Mouse (Mus musculus) C2C12 (cell line): ENCODE results near the gene Larp7. TPM values are rescaled to one million over a fixed set of nuclear protein-coding genes. Genes with fewer than 3 reads are reported as not detected.

ENCODE experiments used
- H3K27me3 ChIP-seq: one replicate; pipeline ENCODE4 v1.6.1; 2011; ENCODE audit not compliant: control insufficient read depth, insufficient read depth, insufficient read length
- H3K36me3 ChIP-seq: one replicate; pipeline ENCODE4 v1.6.1; 2011; ENCODE audit not compliant: control insufficient read depth, insufficient read depth
- H3K4me3 ChIP-seq: one replicate; pipeline ENCODE4 v1.5.1; 2011; ENCODE audit warnings: mild to moderate bottlenecking, control low read depth; ENCODE audit not compliant: poor library complexity, insufficient read depth, severe bottlenecking
- H3K79me2 ChIP-seq: one replicate; pipeline ENCODE4 v1.6.1; 2011; ENCODE audit not compliant: control insufficient read depth, insufficient read depth
- H3K79me3 ChIP-seq: one replicate; pipeline ENCODE4 v1.6.1; 2011; ENCODE audit warnings: low read depth, control low read depth
- H3ac ChIP-seq: one replicate; pipeline ENCODE3; 2011; ENCODE audit warnings: low read depth; ENCODE audit not compliant: control insufficient read depth, insufficient read length
- CEBPB ChIP-seq: IDR thresholded peaks from one replicate; pipeline ENCODE4 v1.6.1; 2011; ENCODE audit warnings: low read depth, mild to moderate bottlenecking, control low read depth, moderate library complexity
- CTCF ChIP-seq: IDR thresholded peaks from one replicate; pipeline ENCODE4 v1.5.1; 2011; ENCODE audit not compliant: control insufficient read depth, insufficient read depth, insufficient read length
- FOSL1 ChIP-seq: IDR thresholded peaks from one replicate; pipeline ENCODE4 v1.8.0; 2011; ENCODE audit warnings: mild to moderate bottlenecking, low read length; ENCODE audit not compliant: poor library complexity, insufficient read depth, severe bottlenecking
- MAX ChIP-seq: IDR thresholded peaks from one replicate; pipeline ENCODE4 v1.6.1; 2011; ENCODE audit warnings: mild to moderate bottlenecking, control low read depth
- MYOD1 ChIP-seq: IDR thresholded peaks from one replicate; pipeline ENCODE4 v1.6.1; 2011; ENCODE audit warnings: low read depth; ENCODE audit not compliant: control insufficient read depth, insufficient read length
- MYOG ChIP-seq: IDR thresholded peaks from one replicate; pipeline ENCODE4 v1.6.1; 2011; ENCODE audit not compliant: control insufficient read depth, insufficient read length; ENCODE audit errors: extremely low read depth
- USF1 ChIP-seq: IDR thresholded peaks from one replicate; pipeline ENCODE4 v1.6.1; 2011; ENCODE audit warnings: low read depth, mild to moderate bottlenecking, control low read depth, moderate library complexity
- polyA plus RNA-seq: library from polyadenylated mRNA; unstranded; fragments of >200 nt; fragmentation: generic; extraction: Trizol; gene quantifications from one replicate; pipeline ENCODE4 v1.2.1, GENCODE M21; 2012; ENCODE audit warnings: missing spikeins

Gene Larp7
- polyA plus RNA-seq, 1 experiment = 17.4 TPM

- Histone ChIP-seq H3K79me3 (no peaks in the 10 kb centered on the region), H3K27me3 (no peaks in the 10 kb centered on the region), H3K36me3 (peaks cover 25% of the 10 kb centered on the region), H3K4me3 (no peak overlapping the region), H3K79me2 (no peaks in the 10 kb centered on the region), H3ac (no peak overlapping the region)
- no peak for TF ChIP-seq MAX
- no peak for TF ChIP-seq USF1
These were observed 14.0 kb downstream of the Larp7 start for GRCm38 (mm10) chr3:127539193-127539592.

GRCm38 (mm10) chr3:127530293-127530692 is 22.9 kb downstream of the Larp7 start:
- no peaks in the 10 kb centered on the region for H3K27me3 ChIP-seq
- H3K79me3 ChIP-seq = no peaks in the 10 kb centered on the region
- H3K36me3 ChIP-seq = no peaks in the 10 kb centered on the region
- H3K4me3 ChIP-seq = no peak overlapping the region
- H3K79me2 ChIP-seq = no peaks in the 10 kb centered on the region
- TF ChIP-seq CTCF = no peak
- H3ac ChIP-seq = no peak overlapping the region

- no peak overlapping the region for H3ac ChIP-seq
- no peak overlapping the region for H3K4me3 ChIP-seq
- no peaks in the 10 kb centered on the region for H3K79me3 ChIP-seq
- H3K27me3 ChIP-seq = no peaks in the 10 kb centered on the region
- TF ChIP-seq MAX = no peak
- H3K36me3 ChIP-seq = no peaks in the 10 kb centered on the region
- H3K79me2 ChIP-seq = no peaks in the 10 kb centered on the region
These were observed 23.3 kb downstream of the Larp7 start for GRCm38 (mm10) chr3:127529824-127530223.

GRCm38 (mm10) chr3:127529210-127529609 is 23.9 kb downstream of the Larp7 start:
- Histone ChIP-seq H3K79me2 (no peaks in the 10 kb centered on the region), H3ac (no peak overlapping the region), H3K36me3 (no peaks in the 10 kb centered on the region), H3K27me3 (no peaks in the 10 kb centered on the region), H3K79me3 (no peaks in the 10 kb centered on the region), H3K4me3 (no peak overlapping the region)
- TF ChIP-seq MAX = no peak
- no peak for TF ChIP-seq MYOD1
- TF ChIP-seq CTCF = no peak
- TF ChIP-seq MYOG = no peak
- TF ChIP-seq FOSL1 = no peak
- no peak for TF ChIP-seq USF1
- TF ChIP-seq CEBPB = no peak

GRCm38 (mm10) chr3:127527465-127528034 is 25.6 kb downstream of the Larp7 start:
- Histone ChIP-seq H3K36me3 (no peaks in the 10 kb centered on the region), H3K79me2 (no peaks in the 10 kb centered on the region), H3K4me3 (no peak overlapping the region), H3K27me3 (no peaks in the 10 kb centered on the region), H3ac (no peak overlapping the region), H3K79me3 (no peaks in the 10 kb centered on the region)
- TF ChIP-seq MYOG (no peak), MAX (no peak), CEBPB (no peak), FOSL1 (no peak), MYOD1 (no peak), USF1 (no peak), CTCF (no peak)

GRCm38 (mm10) chr3:127525188-127525819 is 27.8 kb downstream of the Larp7 start:
- no peaks in the 10 kb centered on the region for H3K79me2 ChIP-seq

More at GRCm38 (mm10) chr3:127525188-127525819, 27.8 kb downstream of the Larp7 start:
- no peaks in the 10 kb centered on the region for H3K36me3 ChIP-seq
- TF ChIP-seq MYOD1 (no peak), MYOG (no peak), FOSL1 (no peak), USF1 (no peak), CTCF (no peak), CEBPB (no peak), MAX (no peak)
- no peak overlapping the region for H3ac ChIP-seq
- no peaks in the 10 kb centered on the region for H3K27me3 ChIP-seq
- no peak overlapping the region for H3K4me3 ChIP-seq
- no peaks in the 10 kb centered on the region for H3K79me3 ChIP-seq
